Mouse (Mus musculus) embryonic facial prominence, embryonic 13.5 days (tissue): ENCODE results near the gene Rdh19. TPM values are rescaled to one million over a fixed set of nuclear protein-coding genes. Genes with fewer than 3 reads are reported as not detected.
"Not testable (repeated sequence)": the region's sequence is repeated elsewhere in the genome, so short reads cannot be mapped to it uniquely, and the experiment has no call there.

ENCODE experiments used
- ATAC-seq: fragments of 200-750 bp; cut with Nextera tagmentation; 2 replicates; pipeline ENCODE4 v1.8.0; 2017; ENCODE audit warnings: low read depth; ENCODE audit not compliant: insufficient number of reproducible peaks, insufficient read depth, low FRiP score, low TSS enrichment
- H3K27ac ChIP-seq: fragments of 300-500 bp; sonication (generic); 2 replicates; pipeline ENCODE4 v1.5.1; 2015; ENCODE audit warnings: moderate library complexity, mild to moderate bottlenecking, inconsistent platforms
- H3K27me3 ChIP-seq: fragments of 300-500 bp; sonication (generic); 2 replicates; pipeline ENCODE4 v1.6.1; 2015; ENCODE audit warnings: mild to moderate bottlenecking, inconsistent platforms
- H3K36me3 ChIP-seq: fragments of 300-500 bp; sonication (generic); 2 replicates; pipeline ENCODE4 v1.6.1; 2015; ENCODE audit warnings: mild to moderate bottlenecking, inconsistent platforms
- H3K4me1 ChIP-seq: fragments of 300-500 bp; sonication (generic); 2 replicates; pipeline ENCODE4 v1.6.1; 2015; ENCODE audit warnings: inconsistent platforms
- H3K4me2 ChIP-seq: fragments of 300-500 bp; sonication (generic); 2 replicates; pipeline ENCODE4 v1.6.1; 2015; ENCODE audit warnings: moderate library complexity, mild to moderate bottlenecking, inconsistent platforms
- H3K4me3 ChIP-seq: fragments of 300-500 bp; sonication (generic); 2 replicates; pipeline ENCODE4 v1.5.1; 2015; ENCODE audit warnings: mild to moderate bottlenecking, inconsistent platforms
- H3K9ac ChIP-seq: fragments of 300-500 bp; sonication (generic); 2 replicates; pipeline ENCODE4 v1.6.1; 2015; ENCODE audit warnings: mild to moderate bottlenecking, inconsistent platforms
- H3K9me3 ChIP-seq: fragments of 300-500 bp; sonication (generic); 2 replicates; pipeline ENCODE4 v1.6.1; 2016; ENCODE audit warnings: inconsistent platforms
- WGBS: fragments of 180-500 bp; shearing (Covaris S2); methylation state at CpG from one replicate; pipeline ENCODE4 v1.1.7; 2015; ENCODE audit warnings: mixed read lengths; 5-methylcytosine and 5-hydroxymethylcytosine counted together
- polyA plus RNA-seq: library from polyadenylated mRNA; unstranded; fragments of >200 nt; fragmentation: Nextera tagmentation; extraction: Ambion mirVana; gene quantifications from 2 replicates; pipeline ENCODE4 v1.2.1, GENCODE M21; 2015

Rdh19 gene
- not detected in 2 replicates for polyA plus RNA-seq

- no peak within 1 kb of the TSS for H3K4me2 ChIP-seq
- no peak within 1 kb of the TSS for H3K9ac ChIP-seq
- WGBS = 87% methylated on average over 1 of the region's 1 CpGs
- no peaks in the 10 kb centered on the region for H3K4me1 ChIP-seq
- H3K27ac ChIP-seq = no peak within 1 kb of the TSS
- no peaks in the 10 kb centered on the region for H3K36me3 ChIP-seq
- H3K4me3 ChIP-seq = no peak within 1 kb of the TSS
- no peaks in the 10 kb centered on the region for H3K9me3 ChIP-seq
- no peak for ATAC-seq
- H3K27me3 ChIP-seq = no peaks in the 10 kb centered on the region
Measured at GRCm38 (mm10) chr10:127849628-127850027, at the start of gene Rdh19. Gene Rdh19, plus strand, starts transcription at chr10:127849928.

DNA sequence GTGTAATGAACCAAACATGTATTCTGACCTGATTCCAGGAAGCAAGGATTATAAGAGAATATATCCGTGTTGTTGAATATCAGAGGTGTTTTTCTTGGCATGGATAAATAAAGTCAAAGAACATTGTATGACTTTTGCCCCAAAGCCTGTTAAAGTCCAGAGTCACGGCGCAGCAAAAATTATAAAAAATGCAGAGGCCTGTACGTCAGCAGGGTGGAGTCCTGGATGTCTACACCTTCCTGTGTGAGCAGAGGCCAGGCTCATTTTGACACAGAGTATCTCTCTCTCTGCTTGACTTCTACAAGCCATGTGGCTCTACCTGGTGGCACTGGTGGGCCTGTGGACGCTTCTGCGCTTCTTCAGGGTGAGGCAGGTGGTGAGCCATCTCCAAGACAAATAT, 48.8 kb upstream of the Rdh19 start, which contains the start of gene Rdh16:
Gene Rdh16 (plus strand): TSS at position 262 of the 400 bp plus-strand sequence.
- H3K9ac ChIP-seq = no peak within 1 kb of the TSS
- H3K27ac ChIP-seq = no peak within 1 kb of the TSS
- no peaks in the 10 kb centered on the region for H3K9me3 ChIP-seq
- no peak within 1 kb of the TSS for H3K4me3 ChIP-seq
- no peak within 1 kb of the TSS for H3K4me2 ChIP-seq
- H3K4me1 ChIP-seq = no peaks in the 10 kb centered on the region
- ATAC-seq = no peak
- H3K27me3 ChIP-seq = no peaks in the 10 kb centered on the region
- WGBS = 83% methylated on average over 6 of the region's 6 CpGs
- no peaks in the 10 kb centered on the region for H3K36me3 ChIP-seq

DNA sequence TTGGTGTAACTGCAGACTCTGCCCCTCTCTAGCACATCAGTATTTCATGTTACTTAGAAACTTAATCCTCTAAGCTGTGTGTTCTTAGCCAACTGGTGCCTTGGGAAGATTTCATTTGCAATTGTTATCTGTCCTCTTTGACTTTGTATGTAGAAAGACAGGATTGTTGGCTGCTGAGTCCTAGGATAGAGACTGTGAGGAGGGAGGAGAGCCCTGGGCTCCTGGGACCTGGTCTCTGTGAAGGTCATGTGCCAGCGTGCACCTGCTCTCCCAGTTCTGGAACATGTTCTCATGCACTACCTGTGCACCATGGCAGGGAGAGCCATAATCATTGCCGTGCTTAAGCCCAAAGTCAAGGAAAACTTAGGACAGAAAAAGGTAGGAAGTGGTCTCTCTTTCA, 48.1 kb upstream of the Rdh19 start:
- H3K27me3 ChIP-seq = no peaks in the 10 kb centered on the region
- H3K4me2 ChIP-seq = no peak overlapping the region
- H3K9ac ChIP-seq = no peak overlapping the region
- no peaks in the 10 kb centered on the region for H3K9me3 ChIP-seq
- no peaks in the 10 kb centered on the region for H3K36me3 ChIP-seq
- ATAC-seq = no peak
- WGBS = 78% methylated on average over 2 of the region's 2 CpGs
- H3K4me3 ChIP-seq = no peak overlapping the region
- H3K4me1 ChIP-seq = no peaks in the 10 kb centered on the region
- H3K27ac ChIP-seq = no peak overlapping the region

GRCm38 (mm10) chr10:127802236-127802635, 47.5 kb upstream of the Rdh19 start:
- no peak overlapping the region for H3K27ac ChIP-seq
- no peak overlapping the region for H3K4me3 ChIP-seq
- H3K4me2 ChIP-seq = no peak overlapping the region
- no peak overlapping the region for H3K9ac ChIP-seq
- H3K27me3 ChIP-seq = no peaks in the 10 kb centered on the region
- no peaks in the 10 kb centered on the region for H3K36me3 ChIP-seq
- no peak for ATAC-seq
- H3K4me1 ChIP-seq = no peaks in the 10 kb centered on the region
- no peaks in the 10 kb centered on the region for H3K9me3 ChIP-seq
- WGBS = 80% methylated on average over 5 of the region's 5 CpGs

DNA sequence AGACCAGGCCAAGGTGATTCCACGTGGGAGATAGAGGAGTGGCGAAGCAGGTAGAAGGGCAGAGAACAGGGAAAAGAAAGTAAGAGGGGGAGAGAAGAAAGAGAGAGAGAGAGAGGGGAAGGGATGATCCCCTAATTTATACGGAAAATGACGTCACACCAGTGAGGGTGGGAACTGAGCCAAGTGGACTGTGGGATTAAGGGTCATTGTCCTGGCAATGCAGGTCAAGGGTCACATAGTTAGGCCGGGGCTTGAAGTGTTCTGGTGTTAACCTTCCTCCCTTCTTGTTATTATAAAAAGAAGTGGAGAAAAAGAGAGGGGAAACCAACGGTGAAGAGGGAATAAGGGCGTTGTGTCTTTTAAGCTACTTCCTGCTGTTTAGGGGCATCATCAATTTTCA, 45.3 kb upstream of the Rdh19 start:
- Histone ChIP-seq H3K27ac (no peak overlapping the region), H3K27me3 (no peaks in the 10 kb centered on the region), H3K4me3 (no peak overlapping the region), H3K4me1 (no peaks in the 10 kb centered on the region), H3K9ac (no peak overlapping the region), H3K36me3 (no peaks in the 10 kb centered on the region), H3K9me3 (no peaks in the 10 kb centered on the region), H3K4me2 (no peak overlapping the region)
- no peak for ATAC-seq
- 68% methylated on average over 7 of the region's 7 CpGs for WGBS

- Histone ChIP-seq H3K36me3 (no peaks in the 10 kb centered on the region), H3K9me3 (0 out of 2 replicates have a peak, but pooled peaks cover 7% of the 10 kb centered on the region), H3K27me3 (no peaks in the 10 kb centered on the region), H3K4me3 (no peak overlapping the region), H3K27ac (no peak overlapping the region), H3K4me2 (no peak overlapping the region), H3K4me1 (no peaks in the 10 kb centered on the region), H3K9ac (no peak overlapping the region)
- no peak for ATAC-seq
Measured at GRCm38 (mm10) chr10:127815888-127816287, 33.8 kb upstream of the Rdh19 start.

DNA sequence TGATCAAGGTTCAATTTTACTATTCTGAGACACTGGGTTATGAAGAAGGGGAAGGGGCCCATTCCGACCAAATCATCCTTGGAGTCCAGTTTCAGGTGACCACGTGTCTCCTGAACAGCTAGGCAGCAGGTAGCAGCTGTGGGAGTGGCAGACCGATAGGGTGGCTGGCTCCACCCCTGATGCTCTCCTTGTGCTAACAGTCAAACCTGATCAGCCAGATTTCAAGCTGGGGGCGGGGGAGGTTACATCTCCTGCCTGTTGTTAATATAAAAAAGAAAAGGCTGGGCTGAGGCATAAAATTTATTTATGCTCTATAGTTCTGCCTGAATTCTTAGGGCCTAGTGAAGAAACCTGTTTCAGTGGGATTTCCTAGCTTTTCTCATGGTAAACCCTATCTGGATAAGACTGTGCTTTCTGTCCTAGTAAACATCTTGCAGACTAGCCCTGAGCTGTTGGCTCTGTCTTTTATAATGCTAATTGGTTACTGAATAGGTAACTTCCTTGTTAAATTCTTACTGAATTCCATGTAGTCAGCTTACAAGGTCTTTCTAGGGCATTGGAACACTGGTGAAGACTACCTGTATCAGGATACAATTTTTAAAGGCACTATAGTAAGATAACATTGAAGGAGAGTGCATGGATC, 32.3 kb upstream of the Rdh19 start:
- not testable (repeated sequence) for H3K36me3 ChIP-seq, H3K9ac ChIP-seq, H3K27ac ChIP-seq, H3K4me3 ChIP-seq, ATAC-seq, H3K27me3 ChIP-seq, H3K9me3 ChIP-seq, H3K4me1 ChIP-seq, H3K4me2 ChIP-seq
- 66% methylated on average over 4 of the region's 4 CpGs for WGBS

- not testable (repeated sequence) for H3K27me3 ChIP-seq, H3K36me3 ChIP-seq, H3K4me3 ChIP-seq, H3K9me3 ChIP-seq, H3K27ac ChIP-seq, H3K4me1 ChIP-seq, H3K9ac ChIP-seq, ATAC-seq, H3K4me2 ChIP-seq
- WGBS = 87% methylated on average over 2 of the region's 2 CpGs
Measured at GRCm38 (mm10) chr10:127821806-127822205, 27.9 kb upstream of the Rdh19 start.

DNA sequence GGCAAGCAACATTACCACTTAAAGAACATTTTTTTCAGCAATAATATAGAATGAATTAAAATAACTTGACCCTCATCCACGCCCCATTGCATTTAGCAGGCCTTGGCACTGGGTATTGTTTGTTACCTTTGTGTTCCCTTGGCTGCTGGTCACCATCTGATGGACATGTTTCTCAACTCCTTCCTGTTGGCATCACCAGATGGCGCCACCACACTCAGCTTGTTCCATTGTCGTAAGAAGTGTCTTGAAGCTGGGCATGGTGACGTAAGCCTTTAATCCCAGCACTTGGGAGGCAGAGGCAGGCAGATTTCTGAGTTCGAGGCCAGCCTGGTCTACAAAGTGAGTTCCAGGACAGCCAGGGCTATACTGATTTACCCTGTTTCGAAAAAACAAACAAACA, 24.3 kb upstream of the Rdh19 start:
- no peak for ATAC-seq
- H3K27me3 ChIP-seq = no peaks in the 10 kb centered on the region
- H3K36me3 ChIP-seq = no peaks in the 10 kb centered on the region
- H3K9ac ChIP-seq = no peak overlapping the region
- WGBS = 76% methylated on average over 6 of the region's 6 CpGs
- no peaks in the 10 kb centered on the region for H3K4me1 ChIP-seq
- H3K27ac ChIP-seq = no peak overlapping the region
- no peaks in the 10 kb centered on the region for H3K9me3 ChIP-seq
- H3K4me2 ChIP-seq = no peak overlapping the region
- no peak overlapping the region for H3K4me3 ChIP-seq

GRCm38 (mm10) chr10:127829121-127829520, 20.6 kb upstream of the Rdh19 start:
- Histone ChIP-seq H3K27me3 (no peaks in the 10 kb centered on the region), H3K4me3 (no peak overlapping the region), H3K9ac (no peak overlapping the region), H3K4me2 (no peak overlapping the region), H3K4me1 (no peaks in the 10 kb centered on the region), H3K27ac (no peak overlapping the region), H3K9me3 (no peaks in the 10 kb centered on the region), H3K36me3 (no peaks in the 10 kb centered on the region)
- no peak for ATAC-seq
- WGBS = 59% methylated on average over 3 of the region's 3 CpGs

DNA sequence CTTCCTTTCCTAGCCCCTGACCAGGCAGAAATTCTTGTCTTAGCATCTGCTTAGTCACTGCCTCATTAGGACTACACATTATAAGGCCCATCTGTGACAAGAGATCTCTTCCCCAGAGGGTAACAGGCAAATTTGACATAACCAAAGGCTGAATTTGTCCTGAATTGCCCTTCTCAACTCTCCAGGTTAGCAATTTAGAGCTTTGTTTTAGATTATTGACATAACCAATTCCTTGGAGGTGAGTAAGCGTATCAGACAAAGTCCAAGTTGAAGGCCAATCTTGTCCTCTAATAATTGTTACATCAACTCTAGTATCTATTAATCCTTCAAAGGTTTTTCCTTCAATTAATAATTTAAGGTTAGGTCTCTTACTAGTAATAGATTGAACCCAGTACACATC, 15.5 kb upstream of the Rdh19 start:
- not testable (repeated sequence) for H3K9me3 ChIP-seq, H3K4me1 ChIP-seq, H3K36me3 ChIP-seq, H3K9ac ChIP-seq, ATAC-seq, H3K27me3 ChIP-seq, H3K4me2 ChIP-seq, H3K4me3 ChIP-seq, H3K27ac ChIP-seq
- 92% methylated on average over 1 of the region's 1 CpGs for WGBS

DNA sequence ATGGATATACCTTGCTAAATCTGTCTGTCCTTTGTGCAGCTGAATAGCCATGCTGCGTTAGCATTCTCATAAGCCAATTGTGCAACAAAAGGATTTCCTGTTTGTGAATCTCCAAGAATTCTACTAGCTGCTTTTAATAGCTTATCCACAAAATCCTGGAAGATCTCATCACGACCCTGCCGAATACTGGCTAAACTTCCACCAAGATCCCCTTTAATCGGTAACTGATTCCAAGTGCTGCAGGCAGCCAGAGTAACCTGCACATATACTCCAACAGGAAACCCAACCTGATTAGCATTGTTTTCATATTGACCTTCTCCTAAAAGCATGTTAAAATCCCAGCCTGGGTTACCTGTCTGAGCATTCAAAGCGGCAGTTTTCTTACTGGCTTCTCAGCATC, 14.4 kb upstream of the Rdh19 start:
- Histone ChIP-seq H3K4me2 (no peak overlapping the region), H3K9ac (no peak overlapping the region), H3K4me3 (no peak overlapping the region), H3K36me3 (no peaks in the 10 kb centered on the region), H3K9me3 (no peaks in the 10 kb centered on the region), H3K27me3 (no peaks in the 10 kb centered on the region), H3K4me1 (no peaks in the 10 kb centered on the region), H3K27ac (no peak overlapping the region)
- ATAC-seq = no peak
- WGBS = 83% methylated on average over 5 of the region's 5 CpGs
